Mouse (Mus musculus): ENCODE measurements at regions not wholly inside any gene's neighbourhood (a gene's known extent, or its start where the extent isn't known, plus 50 kb on each side); places are given as distances from the start of the nearest gene placed in this dataset.

- Histone ChIP-seq H3K4me1 (ENCODE audit: insufficient read depth, low read length) (no peaks in the 10 kb centered on the region), H3K36me3 (ENCODE audit: insufficient read depth, low read length) (no peaks in the 10 kb centered on the region)
- no peak for ATAC-seq (ENCODE audit: low FRiP score, low TSS enrichment)
These were observed 104.7 kb upstream of the Tprg start for GRCm38 (mm10) chr16:25181939-25182338.

GRCm38 (mm10) chr16:25197079-25197478 lies 89.5 kb upstream of the Tprg start:
- H3K27me3 ChIP-seq (ENCODE audit: insufficient read depth, low read length) = no peaks in the 10 kb centered on the region
- ATAC-seq (ENCODE audit: low FRiP score, low TSS enrichment) = no peak
- H3K27ac ChIP-seq (ENCODE audit: low read length) = no peak overlapping the region
- H3K4me1 ChIP-seq (ENCODE audit: insufficient read depth, low read length) = peaks cover 5% of the 10 kb centered on the region
- H3K4me3 ChIP-seq (ENCODE audit: low read length) = no peak overlapping the region
- WGBS = 92% methylated on average over 5 of the region's 5 CpGs
- H3K36me3 ChIP-seq (ENCODE audit: insufficient read depth, low read length) = no peaks in the 10 kb centered on the region
- no peak overlapping the region for H3K9ac ChIP-seq (replicated peaks; ENCODE audit: low read length)
- H3K9me3 ChIP-seq (ENCODE audit: low read length) = no peaks in the 10 kb centered on the region
- H3K4me2 ChIP-seq (replicated peaks; ENCODE audit: low read depth, low read length) = no peak overlapping the region

More at GRCm38 (mm10) chr16:25181939-25182338, 104.7 kb upstream of the Tprg start:
- Histone ChIP-seq H3K4me3 (ENCODE audit: low read length) (no peak overlapping the region), H3K27me3 (ENCODE audit: insufficient read depth, low read length) (no peaks in the 10 kb centered on the region), H3K9ac (replicated peaks; ENCODE audit: low read length) (no peak overlapping the region), H3K4me2 (replicated peaks; ENCODE audit: low read depth, low read length) (no peak overlapping the region), H3K27ac (ENCODE audit: low read length) (no peak overlapping the region), H3K9me3 (ENCODE audit: low read length) (no peaks in the 10 kb centered on the region)
- WGBS = 92% methylated on average over 6 of the region's 6 CpGs

- Histone ChIP-seq H3K27me3 (ENCODE audit: insufficient read depth, low read length) (no peaks in the 10 kb centered on the region), H3K27ac (ENCODE audit: low read length) (no peak overlapping the region), H3K9ac (replicated peaks; ENCODE audit: low read length) (no peak overlapping the region), H3K36me3 (ENCODE audit: insufficient read depth, low read length) (no peaks in the 10 kb centered on the region), H3K4me3 (ENCODE audit: low read length) (no peak overlapping the region), H3K9me3 (ENCODE audit: low read length) (no peaks in the 10 kb centered on the region), H3K4me1 (ENCODE audit: insufficient read depth, low read length) (peaks cover 5% of the 10 kb centered on the region), H3K4me2 (replicated peaks; ENCODE audit: low read depth, low read length) (no peak overlapping the region)
- no peak for ATAC-seq (ENCODE audit: low FRiP score, low TSS enrichment)
- WGBS = 68% methylated on average over 3 of the region's 3 CpGs
These were observed 87.8 kb upstream of the Tprg start for GRCm38 (mm10) chr16:25198844-25199243.

- ATAC-seq (ENCODE audit: low FRiP score, low TSS enrichment) = peak; percentile 27; the same call in 1 of the 2 replicates
- no peaks in the 10 kb centered on the region for H3K27me3 ChIP-seq (ENCODE audit: insufficient read depth, low read length)
- H3K4me2 ChIP-seq (replicated peaks; ENCODE audit: low read depth, low read length) = no peak overlapping the region
- no peak overlapping the region for H3K9ac ChIP-seq (replicated peaks; ENCODE audit: low read length)
- H3K36me3 ChIP-seq (ENCODE audit: insufficient read depth, low read length) = no peaks in the 10 kb centered on the region
- no peak overlapping the region for H3K4me3 ChIP-seq (ENCODE audit: low read length)
- peaks cover 5% of the 10 kb centered on the region for H3K4me1 ChIP-seq (ENCODE audit: insufficient read depth, low read length)
- H3K9me3 ChIP-seq (ENCODE audit: low read length) = no peaks in the 10 kb centered on the region
- no peak overlapping the region for H3K27ac ChIP-seq (ENCODE audit: low read length)
These were observed 86.6 kb upstream of the Tprg start for GRCm38 (mm10) chr16:25199984-25200383.

GRCm38 (mm10) chr16:25201094-25201770 lies 85.4 kb upstream of the Tprg start:
- Histone ChIP-seq H3K4me1 (ENCODE audit: insufficient read depth, low read length) (peaks cover 5% of the 10 kb centered on the region), H3K4me3 (ENCODE audit: low read length) (no peak overlapping the region), H3K9me3 (ENCODE audit: low read length) (no peaks in the 10 kb centered on the region), H3K27ac (ENCODE audit: low read length) (no peak overlapping the region), H3K27me3 (ENCODE audit: insufficient read depth, low read length) (no peaks in the 10 kb centered on the region), H3K9ac (replicated peaks; ENCODE audit: low read length) (no peak overlapping the region), H3K36me3 (ENCODE audit: insufficient read depth, low read length) (no peaks in the 10 kb centered on the region), H3K4me2 (replicated peaks; ENCODE audit: low read depth, low read length) (no peak overlapping the region)
- ATAC-seq (ENCODE audit: low FRiP score, low TSS enrichment) = no peak
- WGBS = 85% methylated on average over 7 of the region's 7 CpGs

- Histone ChIP-seq H3K4me1 (ENCODE audit: insufficient read depth, low read length) (no peaks in the 10 kb centered on the region), H3K4me3 (ENCODE audit: low read length) (no peak overlapping the region), H3K4me2 (replicated peaks; ENCODE audit: low read depth, low read length) (no peak overlapping the region), H3K9me3 (ENCODE audit: low read length) (no peaks in the 10 kb centered on the region), H3K36me3 (ENCODE audit: insufficient read depth, low read length) (no peaks in the 10 kb centered on the region), H3K9ac (replicated peaks; ENCODE audit: low read length) (no peak overlapping the region), H3K27ac (ENCODE audit: low read length) (no peak overlapping the region), H3K27me3 (ENCODE audit: insufficient read depth, low read length) (no peaks in the 10 kb centered on the region)
- peak; percentile 35; the same call in 1 of the 2 replicates for ATAC-seq (ENCODE audit: low FRiP score, low TSS enrichment)
- WGBS = 19% methylated on average over 2 of the region's 2 CpGs
These were observed 73.4 kb upstream of the Tprg start for GRCm38 (mm10) chr16:25213250-25213649.

- H3K4me3 ChIP-seq (ENCODE audit: low read length) = no peak overlapping the region
- no peak overlapping the region for H3K9ac ChIP-seq (replicated peaks; ENCODE audit: low read length)
- H3K4me2 ChIP-seq (replicated peaks; ENCODE audit: low read depth, low read length) = no peak overlapping the region
- H3K36me3 ChIP-seq (ENCODE audit: insufficient read depth, low read length) = no peaks in the 10 kb centered on the region
- H3K4me1 ChIP-seq (ENCODE audit: insufficient read depth, low read length) = no peaks in the 10 kb centered on the region
- no peak overlapping the region for H3K27ac ChIP-seq (ENCODE audit: low read length)
- ATAC-seq (ENCODE audit: low FRiP score, low TSS enrichment) = no peak
- no peaks in the 10 kb centered on the region for H3K27me3 ChIP-seq (ENCODE audit: insufficient read depth, low read length)
- no peaks in the 10 kb centered on the region for H3K9me3 ChIP-seq (ENCODE audit: low read length)
- 72% methylated on average over 6 of the region's 6 CpGs for WGBS
These were observed 66.1 kb upstream of the Tprg start for GRCm38 (mm10) chr16:25220552-25220951.

- no peak for ATAC-seq (ENCODE audit: low FRiP score, low TSS enrichment)
- no peak overlapping the region for H3K27ac ChIP-seq (ENCODE audit: low read length)
- no peaks in the 10 kb centered on the region for H3K9me3 ChIP-seq (ENCODE audit: low read length)
- H3K4me3 ChIP-seq (ENCODE audit: low read length) = no peak overlapping the region
- H3K4me2 ChIP-seq (replicated peaks; ENCODE audit: low read depth, low read length) = no peak overlapping the region
- H3K36me3 ChIP-seq (ENCODE audit: insufficient read depth, low read length) = no peaks in the 10 kb centered on the region
- no peaks in the 10 kb centered on the region for H3K27me3 ChIP-seq (ENCODE audit: insufficient read depth, low read length)
- no peaks in the 10 kb centered on the region for H3K4me1 ChIP-seq (ENCODE audit: insufficient read depth, low read length)
- no peak overlapping the region for H3K9ac ChIP-seq (replicated peaks; ENCODE audit: low read length)
These were observed 61.8 kb upstream of the Tprg start for GRCm38 (mm10) chr16:25224801-25225200.
